Mouse (Mus musculus) spleen, adult 18-20 months (tissue): Measurements from ENCODE around the gene Rpl12.
A peak's percentile ranks its signal among the peaks of the same experiment; 100 is the strongest.
"Not testable (repeated sequence)": the region's sequence is repeated elsewhere in the genome, so short reads cannot be mapped to it uniquely, and the experiment has no call there.

ENCODE experiments used
- DNase-seq, 2 experiments: peaks; one replicate each; pipeline ENCODE4 v3.0.0; 2022; ENCODE audit warnings: mixed read lengths in 2 of 2

Rpl12 gene

DNA sequence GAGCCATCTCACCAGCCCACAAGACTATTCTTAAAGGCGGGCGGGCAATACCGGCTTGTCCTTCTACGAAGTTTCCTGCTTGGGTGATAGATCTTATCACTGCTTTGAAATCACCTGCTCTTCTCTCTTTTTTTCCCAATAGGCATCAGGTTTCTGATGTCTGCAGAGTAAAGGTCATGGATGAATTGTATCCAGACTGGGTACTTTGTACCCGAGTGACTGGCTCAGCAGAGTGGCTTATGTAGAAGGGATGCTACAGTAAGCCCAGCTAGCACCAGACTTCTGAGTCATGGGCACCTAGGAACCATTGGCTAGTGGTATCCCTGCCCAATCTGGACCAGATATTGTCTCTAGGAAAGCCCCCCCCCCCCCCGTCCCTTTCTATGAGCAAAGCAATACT lies 22.3 kb downstream of the Rpl12 start:
- no peak for DNase-seq

DNA sequence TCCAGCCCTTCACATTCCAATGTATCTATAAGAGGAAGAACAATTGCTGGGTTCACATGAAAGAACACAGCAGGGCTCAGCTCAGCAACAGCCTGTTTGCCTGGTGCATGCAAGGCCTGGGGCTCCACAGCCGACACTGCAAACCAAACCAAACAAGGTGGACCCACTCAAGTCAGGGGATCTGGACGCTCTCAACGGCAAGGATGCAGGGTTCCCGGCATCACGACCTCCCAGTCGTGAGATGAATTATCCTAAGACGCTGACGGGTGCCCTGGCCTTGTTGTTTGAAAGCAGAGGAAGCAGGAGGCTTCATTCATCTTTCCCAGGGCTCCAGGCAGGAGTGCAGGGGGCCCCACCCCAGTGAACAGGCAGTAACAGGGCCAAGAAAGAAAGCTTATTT lies 24.5 kb downstream of the Rpl12 start:
- no peak for DNase-seq

DNA sequence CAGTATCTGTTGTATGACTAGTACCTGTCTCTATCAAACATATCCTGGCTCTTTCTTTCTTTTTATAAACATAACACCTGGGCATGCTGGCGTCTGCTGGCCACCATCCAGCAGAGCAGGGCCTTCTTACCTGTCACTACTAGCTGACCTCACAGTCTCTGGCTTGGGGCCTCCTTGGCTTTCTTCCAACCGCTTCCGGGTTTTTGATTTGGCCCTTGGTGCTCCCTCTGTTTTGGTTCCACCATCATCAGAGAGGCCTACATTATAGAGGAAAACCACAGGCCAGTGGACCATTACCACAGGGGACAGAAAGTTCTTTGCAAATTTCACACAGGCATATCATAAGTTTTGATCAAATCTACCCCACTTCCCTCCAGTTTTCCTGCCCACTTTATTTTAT lies 28.0 kb downstream of the Rpl12 start:
- no peak for DNase-seq

DNA sequence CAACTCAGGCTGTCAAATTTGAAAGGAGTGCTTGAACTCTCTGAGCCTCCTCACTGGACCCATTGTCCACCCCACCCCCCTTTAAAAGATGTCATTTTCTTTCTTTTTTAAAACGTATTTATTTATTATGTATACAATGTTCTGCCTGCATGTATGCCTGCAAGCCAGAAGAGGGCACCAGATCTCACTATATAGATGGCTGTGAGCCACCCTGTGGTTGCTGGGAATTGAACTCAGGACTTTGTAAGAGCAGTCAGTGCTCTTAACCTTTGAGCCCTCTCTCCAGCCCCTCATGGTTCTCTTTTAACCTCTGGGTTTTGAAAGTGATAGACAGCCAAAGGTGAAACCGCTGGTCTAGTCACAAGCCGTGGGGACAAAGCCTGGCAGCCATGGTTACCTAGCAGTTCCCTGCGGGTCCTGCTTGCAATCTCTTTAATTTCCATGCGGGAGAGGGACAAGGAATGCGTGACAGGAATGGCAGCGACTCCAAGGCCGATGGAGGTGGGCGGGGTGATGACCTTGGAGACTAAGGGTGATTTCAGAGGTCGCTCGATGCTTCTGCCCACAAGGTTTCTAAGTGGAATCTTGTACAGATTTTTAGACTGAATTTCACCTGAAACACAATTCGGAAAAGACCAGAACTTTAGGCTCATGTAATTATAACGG lies 28.9 kb downstream of the Rpl12 start:
- DNase-seq = peak in 1 of 2 experiments; percentile 9

DNA sequence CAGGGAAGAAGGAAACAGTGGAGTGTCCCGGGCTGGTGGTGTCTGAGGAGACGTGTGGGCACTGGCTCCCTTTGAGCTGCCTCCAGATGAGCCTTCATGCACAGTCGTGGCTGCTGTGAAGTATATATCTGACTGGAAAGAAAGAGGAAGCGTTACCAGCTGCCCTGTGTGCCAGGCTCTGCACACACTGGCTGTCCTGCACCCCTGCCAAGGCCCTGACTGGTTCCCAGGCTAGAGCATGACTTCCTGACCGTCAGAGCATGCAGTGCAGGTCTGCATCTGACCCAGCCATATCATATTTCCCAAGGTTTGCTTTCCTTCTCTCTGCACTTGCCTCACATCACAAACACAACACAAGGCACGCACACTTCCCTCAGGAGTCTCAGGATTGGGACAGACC lies 30.8 kb downstream of the Rpl12 start:
- DNase-seq = no peak

DNA sequence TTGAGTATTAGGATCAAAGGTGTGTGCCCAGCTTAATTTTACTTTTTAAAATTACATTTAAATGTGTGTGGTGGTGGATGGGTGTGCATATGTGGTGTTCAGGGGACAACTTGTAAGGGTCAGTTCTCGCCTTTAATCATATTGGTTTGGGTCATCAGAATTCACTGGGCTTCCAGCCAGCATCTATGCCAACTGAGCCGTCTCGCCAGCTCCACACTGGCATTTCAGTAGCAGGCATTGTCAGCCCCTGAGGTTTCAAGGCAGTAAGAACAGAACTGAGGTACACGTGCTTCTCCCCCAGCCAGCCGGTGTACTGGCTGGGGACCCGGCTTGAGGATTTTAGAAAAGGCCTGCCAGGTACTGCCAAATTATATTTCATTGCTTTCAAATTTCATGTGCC lies 35.7 kb downstream of the Rpl12 start:
- no peak for DNase-seq

DNA sequence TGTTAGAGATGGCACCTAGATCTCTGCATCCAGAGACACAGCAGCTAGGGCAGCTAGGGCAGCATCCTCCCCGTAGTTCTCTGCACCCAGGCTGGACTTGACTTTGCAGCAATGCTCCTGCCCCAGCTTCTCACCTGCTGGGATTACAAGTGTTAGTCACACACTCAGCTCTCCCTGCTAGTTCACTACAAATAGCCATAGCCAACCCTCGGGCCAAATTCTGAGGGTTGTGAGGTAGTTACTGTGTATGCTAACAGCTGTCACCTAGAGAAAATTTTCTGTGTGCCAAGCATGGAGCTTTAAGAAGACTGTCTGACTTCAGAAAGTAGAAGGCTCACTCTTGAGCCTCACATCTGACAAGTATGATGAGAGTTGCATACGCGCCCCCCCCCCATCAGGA lies 36.4 kb downstream of the Rpl12 start:
- no peak for DNase-seq

DNA sequence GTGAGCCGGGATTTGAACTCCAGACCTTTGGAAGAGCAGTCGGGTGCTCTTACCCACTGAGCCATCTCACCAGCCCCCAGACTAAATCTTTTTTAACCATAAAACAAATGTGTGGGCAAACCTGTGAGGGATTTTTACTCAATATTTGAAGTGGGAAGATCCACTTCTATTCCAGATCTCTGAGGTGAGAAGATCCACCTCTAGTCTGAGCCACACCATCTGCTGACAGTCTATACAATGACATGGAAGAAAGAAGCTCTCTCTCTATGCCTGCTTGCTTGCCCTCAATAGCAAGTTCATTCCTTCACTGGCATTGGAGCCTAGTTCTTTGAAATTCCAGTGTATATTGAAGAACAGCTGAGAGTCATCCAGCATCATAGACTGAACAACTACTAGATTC lies 38.4 kb downstream of the Rpl12 start:
- no peak for DNase-seq

DNA sequence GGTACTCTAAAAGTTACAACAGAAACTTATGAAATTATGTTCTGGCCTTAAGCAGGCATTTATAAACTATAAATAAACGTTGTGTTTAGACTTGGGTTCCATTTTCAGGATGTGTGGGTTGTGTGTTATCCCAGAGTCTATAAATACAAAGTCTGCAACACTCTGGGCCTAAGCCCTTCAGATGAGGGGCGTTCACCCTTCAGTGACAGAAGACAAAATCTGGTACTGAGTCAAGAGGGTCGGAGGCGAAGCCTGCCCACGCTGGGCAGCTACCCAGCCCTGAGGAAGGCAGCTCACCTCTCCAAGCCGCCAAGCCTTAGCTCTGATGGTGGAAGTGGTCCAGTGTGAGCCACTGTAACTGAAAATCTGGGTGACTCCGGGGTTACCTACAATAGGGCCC lies 40.8 kb downstream of the Rpl12 start:
- no peak for DNase-seq

DNA sequence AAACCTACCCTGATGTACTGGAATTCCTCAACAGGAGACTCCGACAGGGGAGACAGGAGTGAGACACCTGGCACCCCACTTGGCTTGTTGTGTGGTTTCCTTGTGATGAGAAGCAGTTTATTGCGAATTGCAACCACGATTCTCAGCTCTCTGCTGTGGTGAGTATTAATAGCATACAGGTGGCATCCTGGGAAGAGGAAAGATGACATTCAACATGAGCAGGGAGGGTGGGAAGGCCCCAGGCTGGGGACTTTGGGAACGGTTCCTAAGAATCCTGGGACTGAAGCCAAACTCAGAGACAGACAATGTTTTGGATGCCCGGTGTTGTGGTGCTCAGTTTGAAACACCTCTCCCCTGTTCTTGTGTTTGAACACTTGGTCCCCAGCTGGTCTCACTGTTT lies 43.7 kb downstream of the Rpl12 start:
- no peak for DNase-seq

DNA sequence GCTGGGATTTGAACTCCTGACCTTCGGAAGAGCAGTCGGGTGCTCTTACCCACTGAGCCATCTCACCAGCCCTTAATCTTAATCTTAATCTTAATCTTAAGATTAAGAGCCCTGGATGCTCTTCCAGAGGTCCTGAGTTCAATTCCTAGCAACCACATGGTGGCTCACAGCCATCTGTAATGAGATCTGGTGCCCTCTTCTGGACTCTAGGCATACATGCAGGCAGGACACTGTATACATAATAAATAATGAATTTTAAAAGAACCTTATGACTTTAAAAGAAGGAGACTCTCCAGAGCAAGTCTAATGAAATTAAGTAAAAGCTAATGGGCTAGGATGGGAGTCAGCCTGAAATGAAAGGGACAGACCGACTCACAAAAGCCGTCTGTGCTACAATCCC lies 47.7 kb downstream of the Rpl12 start:
- DNase-seq = not testable (repeated sequence)

DNA sequence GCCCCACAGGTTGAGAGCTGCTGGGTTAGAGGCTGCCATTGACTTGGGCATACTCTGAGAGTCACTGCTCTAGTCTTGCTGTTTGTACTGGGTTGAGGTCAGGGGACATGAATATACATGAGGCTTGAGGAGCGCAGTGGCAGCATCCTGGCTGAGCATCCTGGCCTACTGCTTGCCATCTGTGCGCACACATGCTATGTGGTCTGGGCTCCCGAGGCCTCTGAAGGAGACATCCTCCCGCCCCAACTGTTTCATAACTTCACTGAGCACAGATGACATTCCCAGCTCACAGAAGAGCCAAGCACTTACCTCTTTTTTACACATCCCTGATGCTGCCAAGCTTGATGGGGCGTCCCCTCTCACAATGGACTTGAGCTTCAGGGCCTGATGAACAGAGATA lies 53.5 kb downstream of the Rpl12 start:
- DNase-seq = no peak
